Mouse (Mus musculus) small intestine, adult 2 months (tissue): Measurements from ENCODE around the gene Olfr889.

Experiments used
- CTCF ChIP-seq: fragments of 200-500 bp; IDR thresholded peaks from 2 replicates; pipeline ENCODE4 v1.5.1; 2012; ENCODE audit warnings: low read depth, mild to moderate bottlenecking, control low read depth, inconsistent platforms, low read length, moderate library complexity, mixed read lengths; ENCODE audit not compliant: insufficient replicate concordance, insufficient read length; ENCODE audit errors: extremely low read depth
- POLR2A ChIP-seq: fragments of 200-500 bp; IDR thresholded peaks from 2 replicates; pipeline ENCODE4 v1.6.1; 2012; ENCODE audit warnings: low read depth, mild to moderate bottlenecking, control low read depth, inconsistent platforms, low read length, moderate library complexity

DNA sequence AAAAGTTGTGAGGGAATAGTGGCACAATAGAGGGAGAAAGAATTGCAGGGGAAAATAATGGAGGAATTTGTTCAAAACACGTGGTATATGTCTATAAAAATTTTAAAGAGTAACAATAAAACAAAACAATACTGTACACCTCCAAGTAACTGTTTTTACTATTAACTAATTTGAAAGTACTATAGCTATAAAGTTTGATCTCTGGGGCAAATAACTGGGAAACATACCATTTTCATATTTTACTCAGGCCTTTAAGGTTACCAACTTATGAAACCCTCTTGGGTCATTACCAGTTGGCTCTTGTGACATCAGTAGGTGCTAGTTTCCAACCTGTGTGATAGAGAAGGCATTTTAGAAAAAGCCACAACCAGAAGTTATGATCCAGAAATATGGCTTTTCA is 31.2 kb upstream of the Olfr889 start, which contains the start of gene Olfr887:
- TF ChIP-seq POLR2A (no peak), CTCF (no peak)
